Mouse (Mus musculus) liver, embryonic 14.5 days (tissue): ENCODE data around the gene Gm20422. TPM values are rescaled to one million over a fixed set of nuclear protein-coding genes. Genes with fewer than 3 reads are reported as not detected.

ENCODE experiments used
- ATAC-seq: fragments of 200-750 bp; cut with Nextera tagmentation; 2 replicates; pipeline ENCODE4 v1.8.0; 2017; ENCODE audit warnings: moderate number of reproducible peaks, mild to moderate bottlenecking, moderate library complexity; ENCODE audit not compliant: insufficient read depth
- DNase-seq, 3 experiments: peaks; one replicate each; pipeline ENCODE4 v3.0.0-alpha.2; 2012 to 2013; ENCODE audit warnings: low read depth in 3 of 3, low spot score in 3 of 3
- H3K27ac ChIP-seq: fragments of 300-500 bp; sonication (generic); 2 replicates; pipeline ENCODE4 v1.5.1; 2014; ENCODE audit warnings: moderate library complexity, mild to moderate bottlenecking, control low read depth, inconsistent platforms
- H3K27me3 ChIP-seq: fragments of 300-500 bp; sonication (generic); 2 replicates; pipeline ENCODE4 v1.6.1; 2014; ENCODE audit warnings: mild to moderate bottlenecking, low read length, moderate library complexity; ENCODE audit not compliant: control insufficient read depth, insufficient read depth
- H3K36me3 ChIP-seq: fragments of 300-500 bp; sonication (generic); replicated peaks from 2 replicates; pipeline ENCODE4 v1.6.1; 2014; ENCODE audit warnings: low read depth; ENCODE audit not compliant: control insufficient read depth, insufficient read depth
- H3K4me1 ChIP-seq, 2 experiments: fragments of 200-500 bp in 1 of 2; fragments of 300-500 bp in 1 of 2; sonication (generic) in 1 of 2; replicated peaks; 2 replicates each; pipeline ENCODE4 v1.6.1; 2012 to 2014; ENCODE audit warnings: antibody characterized with exemption in 1 of 2, inconsistent platforms in 1 of 2, low read length in 1 of 2; ENCODE audit not compliant: control insufficient read depth in 2 of 2, insufficient read depth in 2 of 2
- H3K4me2 ChIP-seq: fragments of 300-500 bp; sonication (generic); 2 replicates; pipeline ENCODE4 v1.6.1; 2014; ENCODE audit warnings: low read depth, mild to moderate bottlenecking, control low read depth, moderate library complexity
- H3K4me3 ChIP-seq, 2 experiments: fragments of 200-500 bp in 1 of 2; fragments of 300-500 bp in 1 of 2; sonication (generic) in 1 of 2; 2 replicates each; pipeline ENCODE4 v1.5.1; 2012 to 2014; ENCODE audit warnings: low read depth in 2 of 2, low read length in 2 of 2, mild to moderate bottlenecking in 2 of 2, control low read depth in 1 of 2, inconsistent platforms in 1 of 2, moderate library complexity in 1 of 2; ENCODE audit not compliant: insufficient read depth in 1 of 2
- H3K9ac ChIP-seq: fragments of 300-500 bp; sonication (generic); replicated peaks from 2 replicates; pipeline ENCODE4 v1.6.1; 2014; ENCODE audit warnings: mild to moderate bottlenecking, control low read depth, moderate library complexity
- H3K9me3 ChIP-seq: fragments of 300-500 bp; sonication (generic); 2 replicates; pipeline ENCODE4 v1.6.1; 2016; ENCODE audit warnings: low read length, mixed read lengths; ENCODE audit not compliant: control insufficient read depth
- CTCF ChIP-seq: IDR thresholded peaks from 2 replicates; pipeline ENCODE4 v1.5.1; 2016; ENCODE audit warnings: antibody characterized with exemption, low read depth, control low read depth
- EP300 ChIP-seq: IDR thresholded peaks from 2 replicates; pipeline ENCODE4 v1.6.1; 2016; ENCODE audit warnings: antibody characterized with exemption, low read depth
- WGBS: fragments of 180-500 bp; shearing (Covaris S2); extraction: QIAGEN DNeasy Blood & Tissue Kit; methylation state at CpG from one replicate; pipeline ENCODE4 v1.1.7; 2014; ENCODE audit not compliant: insufficient replicate concordance; 5-methylcytosine and 5-hydroxymethylcytosine counted together
- polyA plus RNA-seq, 2 experiments: library from polyadenylated mRNA; depleted of rRNA in 1 of 2; stranded (reverse) in 1 of 2; unstranded in 1 of 2; fragments of >200 nt; fragmentation: Nextera tagmentation in 1 of 2; extraction: Ambion mirVana in 1 of 2; gene quantifications; 2 replicates each; pipeline versions ENCODE4 v1.2.1 to v1.2.3; 2012 to 2014

Gene Gm20422
- polyA plus RNA-seq, 2 experiments = 0.32 to 1.0 TPM

- no peak for TF ChIP-seq EP300
- TF ChIP-seq CTCF = no peak
- ATAC-seq = peak; percentile 32; the same call in 1 of the 2 replicates
- Histone ChIP-seq H3K27ac (peak overlapping the region; percentile 96), H3K4me1 (peaks cover 16 to 21% of the 10 kb centered on the region in 2 experiments), H3K36me3 (peaks cover 18% of the 10 kb centered on the region), H3K27me3 (no peaks in the 10 kb centered on the region), H3K9me3 (no peaks in the 10 kb centered on the region), H3K4me2 (peak overlapping the region; percentile 84), H3K9ac (peak overlapping the region; percentile 89), H3K4me3 (peak overlapping the region; percentile 93 to 98)
- 20% methylated on average over 11 of the region's 11 CpGs for WGBS
- DNase-seq = no peak
Measured at GRCm38 (mm10) chr8:69790364-69790763, 15.7 kb upstream of the Gm20422 start.

GRCm38 (mm10) chr8:69789731-69790130 is 15.0 kb upstream of the Gm20422 start:
- peaks cover 11% of the 10 kb centered on the region for H3K36me3 ChIP-seq
- peak overlapping the region; percentile 16 to 93; a peak in 2 of 4 replicates for H3K4me3 ChIP-seq
- no peaks in the 10 kb centered on the region for H3K9me3 ChIP-seq
- DNase-seq (no peak), ATAC-seq (no peak)
- TF ChIP-seq EP300 = no peak
- no peak for TF ChIP-seq CTCF
- no peaks in the 10 kb centered on the region for H3K27me3 ChIP-seq
- peak overlapping the region; percentile 84 for H3K4me2 ChIP-seq
- 46% methylated on average over 5 of the region's 5 CpGs for WGBS
- H3K4me1 ChIP-seq = peaks cover 16 to 21% of the 10 kb centered on the region in 2 experiments
- peak overlapping the region; percentile 96 for H3K27ac ChIP-seq
- H3K9ac ChIP-seq = peak overlapping the region; percentile 89

- no peak overlapping the region; a peak in 1 of 4 replicates for H3K4me3 ChIP-seq
- TF ChIP-seq CTCF (no peak), EP300 (peak; percentile 20; the same call in 1 of the 2 replicates)
- H3K27ac ChIP-seq = no peak overlapping the region
- H3K9ac ChIP-seq = no peak overlapping the region
- peaks cover 5% of the 10 kb centered on the region for H3K36me3 ChIP-seq
- H3K4me2 ChIP-seq = peak overlapping the region; percentile 84; the same call in 1 of the 2 replicates
- no peak for ATAC-seq
- H3K27me3 ChIP-seq = no peaks in the 10 kb centered on the region
- DNase-seq = no peak
- peaks cover 16 to 21% of the 10 kb centered on the region in 2 experiments for H3K4me1 ChIP-seq
- 22% methylated on average over 5 of the region's 5 CpGs for WGBS
- H3K9me3 ChIP-seq = no peaks in the 10 kb centered on the region
Measured at GRCm38 (mm10) chr8:69789105-69789504, 14.4 kb upstream of the Gm20422 start.

GRCm38 (mm10) chr8:69777111-69777510 is 2.4 kb upstream of the Gm20422 start:
- Histone ChIP-seq H3K27ac (no peak overlapping the region), H3K4me3 (no peak overlapping the region), H3K9ac (no peak overlapping the region), H3K4me2 (no peak overlapping the region), H3K27me3 (no peaks in the 10 kb centered on the region), H3K36me3 (no peaks in the 10 kb centered on the region; the same call in 1 of the 2 replicates), H3K9me3 (no peaks in the 10 kb centered on the region), H3K4me1 (peaks cover 11 to 19% of the 10 kb centered on the region in 2 experiments)
- ATAC-seq (no peak), DNase-seq (no peak)
- TF ChIP-seq EP300 = no peak
- no peak for TF ChIP-seq CTCF
- 66% methylated on average over 12 of the region's 12 CpGs for WGBS

GRCm38 (mm10) chr8:69775149-69775534 is 456 bp upstream of the Gm20422 start:
- no peak for DNase-seq
- TF ChIP-seq CTCF (no peak), EP300 (no peak)
- Histone ChIP-seq H3K9ac (peak overlapping the region; percentile 10; the same call in 1 of the 2 replicates), H3K4me1 (peaks cover 16 to 19% of the 10 kb centered on the region in 2 experiments), H3K4me3 (peak overlapping the region; percentile 40 to 73), H3K36me3 (peaks cover 2% of the 10 kb centered on the region; the same call in 1 of the 2 replicates), H3K9me3 (no peaks in the 10 kb centered on the region), H3K27me3 (no peaks in the 10 kb centered on the region), H3K4me2 (peak overlapping the region; percentile 59), H3K27ac (peak overlapping the region; percentile 40)
- ATAC-seq = no peak
- WGBS = 38% methylated on average over 2 of the region's 2 CpGs
